In genomic region chr14:118690336-118690735, GRCm38 (mm10) we compare ENCODE assay signal across 12 mouse cellular contexts. TPM values are rescaled to one million over a fixed set of nuclear protein-coding genes. Genes with fewer than 3 reads are reported as not detected.
DNase-seq lines count a peak whose midpoint lies in the region; ATAC-seq and TF ChIP-seq lines count a peak whose summit lies in the region.
"Had no signal": no experiment of that assay in that cellular context is flagged by ENCODE, and none has a peak within 500 bp of the region (broad histone marks: within the 10 kb centered on the region; RNA-seq: fewer than 3 reads in every experiment).

No protein-coding gene starts in this region.

- ATAC-seq in kidney, embryonic 16.5 days (ENCODE audit: low FRiP score, low TSS enrichment): no peak
- ATAC-seq in limb, embryonic 12.5 days (ENCODE audit: insufficient number of reproducible peaks, insufficient read depth, low FRiP score, low TSS enrichment, low read depth): no peak
- ATAC-seq: intestine, embryonic 15.5 days had no signal

- no peak for TF ChIP-seq CTCF in cerebellum, adult 2 months (IDR thresholded peaks at IDR 0.05; ENCODE audit: borderline replicate concordance, insufficient read depth, low read depth, low read length)
- no peak for TF ChIP-seq CTCF in E14TG2a.4 (conservative IDR thresholded peaks at IDR 0.05; ENCODE audit: low read length)

- no peak overlapping the region for H3K27ac ChIP-seq in cerebellum, adult 2 months (ENCODE audit: insufficient read depth, low read length)
- peak overlapping the region; percentile 28 for H3K27ac ChIP-seq in kidney, embryonic 16.5 days (ENCODE audit: low read length)
- 0 out of 2 replicates have a peak overlapping the region, but pooled peaks have one; percentile 17 for H3K27ac ChIP-seq in limb, embryonic 12.5 days
- H3K27ac ChIP-seq: intestine, embryonic 15.5 days; midbrain, embryonic 12.5 days had no signal

- H3K4me3 ChIP-seq in cerebellum, adult 2 months (replicated peaks; ENCODE audit: insufficient read depth, low read depth, low read length): no peak overlapping the region
- H3K4me3 ChIP-seq in kidney, embryonic 16.5 days (ENCODE audit: low read length): no peak overlapping the region
- peak overlapping the region; percentile 65 for H3K4me3 ChIP-seq in E14TG2a.4 (replicated peaks; ENCODE audit: low read length)
- H3K4me3 ChIP-seq in limb, embryonic 12.5 days (replicated peaks): no peak overlapping the region
- H3K4me3 ChIP-seq: intestine, embryonic 15.5 days; midbrain, embryonic 12.5 days had no signal

- no peak overlapping the region for H3K4me2 ChIP-seq in kidney, embryonic 16.5 days (replicated peaks; ENCODE audit: low read depth, low read length)
- no peak overlapping the region for H3K4me2 ChIP-seq in limb, embryonic 12.5 days
- H3K4me2 ChIP-seq: intestine, embryonic 15.5 days; midbrain, embryonic 12.5 days had no signal

- peak; percentile 58 to 65 for DNase-seq in cerebellum, postnatal 10 days
- DNase-seq in cerebellum, adult 2 months: no peak
- no peak for DNase-seq in kidney, adult 18-20 months
- no peak for DNase-seq in adipocyte (ENCODE audit: low spot score)
- DNase-seq in thymus, postnatal 10 days (ENCODE audit: low spot score in 2 of 2): no peak
- DNase-seq: adrenal gland, postnatal 10 days; spleen, adult 18-20 months had no signal

- H3K9me3 ChIP-seq in kidney, embryonic 16.5 days (ENCODE audit: low read length): no peaks in the 10 kb centered on the region
- no peaks in the 10 kb centered on the region for H3K9me3 ChIP-seq in E14TG2a.4 (ENCODE audit: low read length)
- H3K9me3 ChIP-seq in limb, embryonic 12.5 days: no peaks in the 10 kb centered on the region
- H3K9me3 ChIP-seq: intestine, embryonic 15.5 days; midbrain, embryonic 12.5 days had no signal

- no peaks in the 10 kb centered on the region for H3K36me3 ChIP-seq in kidney, embryonic 16.5 days (ENCODE audit: insufficient read depth, low read length)
- H3K36me3 ChIP-seq in E14TG2a.4 (ENCODE audit: insufficient read depth, low read length): peaks cover 76% of the 10 kb centered on the region
- no peaks in the 10 kb centered on the region for H3K36me3 ChIP-seq in limb, embryonic 12.5 days
- H3K36me3 ChIP-seq: intestine, embryonic 15.5 days; midbrain, embryonic 12.5 days had no signal

- no peak overlapping the region for H3K9ac ChIP-seq in kidney, embryonic 16.5 days (replicated peaks; ENCODE audit: low read length)
- H3K9ac ChIP-seq in limb, embryonic 12.5 days (replicated peaks): no peak overlapping the region; the same call in 1 of the 2 replicates
- H3K9ac ChIP-seq: intestine, embryonic 15.5 days; midbrain, embryonic 12.5 days had no signal

- no peaks in the 10 kb centered on the region; the same call in 1 of the 2 replicates for H3K4me1 ChIP-seq in cerebellum, adult 2 months (ENCODE audit: control insufficient read depth, insufficient read depth, low read length)
- peaks cover 38% of the 10 kb centered on the region for H3K4me1 ChIP-seq in kidney, embryonic 16.5 days (ENCODE audit: insufficient read depth, low read length)
- H3K4me1 ChIP-seq in E14TG2a.4 (replicated peaks; ENCODE audit: low read depth, low read length): peaks cover 96% of the 10 kb centered on the region
- H3K4me1 ChIP-seq in limb, embryonic 12.5 days (replicated peaks): peaks cover 58% of the 10 kb centered on the region

- no peaks in the 10 kb centered on the region for H3K27me3 ChIP-seq in cerebellum, adult 2 months (ENCODE audit: control insufficient read depth, insufficient read depth, low read length)
- H3K27me3 ChIP-seq in kidney, embryonic 16.5 days (ENCODE audit: insufficient read depth, low read length): no peaks in the 10 kb centered on the region
- H3K27me3 ChIP-seq in E14TG2a.4 (ENCODE audit: insufficient read depth, low read length): no peaks in the 10 kb centered on the region
- no peaks in the 10 kb centered on the region for H3K27me3 ChIP-seq in limb, embryonic 12.5 days
- H3K27me3 ChIP-seq: intestine, embryonic 15.5 days; midbrain, embryonic 12.5 days had no signal

- TF ChIP-seq POLR2A in cerebellum, adult 2 months (IDR thresholded peaks at IDR 0.05; ENCODE audit: borderline replicate concordance, insufficient read depth, low read length): no peak

- 48% methylated on average over 10 of the region's 10 CpGs for WGBS in cerebellum, adult 2 months
- 75% methylated on average over 10 of the region's 10 CpGs for WGBS in kidney, embryonic 16.5 days
- WGBS in limb, embryonic 12.5 days: 76% methylated on average over 10 of the region's 10 CpGs

RNA-seq across cellular contexts. Expression of gene Abcc4, which starts 15.7 kb away (rescaled TPM):
- polyA plus RNA-seq in cerebellum, adult 2 months (2012; rRNA removed): 4.5 and 5.4 TPM in 2 replicates
- polyA plus RNA-seq in kidney, embryonic 16.5 days (2015; fragmentation: Nextera tagmentation; extraction: Ambion mirVana): 7.4 and 7.9 TPM in 2 replicates
- 2.0 and 2.1 TPM in 2 replicates for polyA plus RNA-seq in limb, embryonic 12.5 days (2016; fragmentation: Nextera tagmentation; extraction: Ambion mirVana)

Comparison
In these comparisons a context has a peak if more than half of its experiments do, and no peak if none do; other contexts are left out.
1. DNase-seq: peak in cerebellum, postnatal 10 days (2 of 2); none in cerebellum, adult 2 months (0 of 2), kidney, adult 18-20 months (single experiment), adipocyte (single experiment) and thymus, postnatal 10 days (0 of 2).